Mouse (Mus musculus) right cerebral cortex, postnatal 10 days (tissue): ENCODE measurements around the gene Dnajc22.

ENCODE experiments used
- DNase-seq, 2 experiments: peaks; one replicate each; pipeline ENCODE4 v3.0.0; 2021; ENCODE audit warnings: low spot score in 2 of 2

Gene Dnajc22

GRCm38 (mm10) chr15:99115065-99115423, 22.1 kb downstream of the Dnajc22 start:
- DNase-seq, result no peak

- DNase-seq, result no peak
Measured at GRCm38 (mm10) chr15:99116539-99116938, 23.6 kb downstream of the Dnajc22 start.

- no peak for DNase-seq
Measured at GRCm38 (mm10) chr15:99120814-99121213, 27.8 kb downstream of the Dnajc22 start.

GRCm38 (mm10) chr15:99122642-99123041, 29.7 kb downstream of the Dnajc22 start:
- no peak for DNase-seq

GRCm38 (mm10) chr15:99125711-99126080, 32.7 kb downstream of the Dnajc22 start, which contains the start of gene Spats2:
Gene Spats2 (plus strand): TSS chr15:99125916.
- DNase-seq, result no peak

- DNase-seq, result peak; percentile 91 to 93
Measured at GRCm38 (mm10) chr15:99126081-99126815, 33.3 kb downstream of the Dnajc22 start.

- peak in 1 of 2 experiments; percentile 36 for DNase-seq
Measured at GRCm38 (mm10) chr15:99126816-99127365, 33.9 kb downstream of the Dnajc22 start.

- DNase-seq, result no peak
Measured at GRCm38 (mm10) chr15:99127851-99128522, 35.0 kb downstream of the Dnajc22 start.

GRCm38 (mm10) chr15:99129441-99129840, 36.5 kb downstream of the Dnajc22 start:
- DNase-seq, result no peak

- DNase-seq, result no peak
Measured at GRCm38 (mm10) chr15:99129956-99130910, 37.3 kb downstream of the Dnajc22 start.

GRCm38 (mm10) chr15:99138389-99138788, 45.4 kb downstream of the Dnajc22 start:
- DNase-seq, result no peak

GRCm38 (mm10) chr15:99139669-99140068, 46.7 kb downstream of the Dnajc22 start:
- DNase-seq, result no peak

- DNase-seq, result peak in 1 of 2 experiments; percentile 11
Measured at GRCm38 (mm10) chr15:99150516-99150915, 57.5 kb downstream of the Dnajc22 start.

- no peak for DNase-seq
Measured at GRCm38 (mm10) chr15:99151324-99151723, 58.4 kb downstream of the Dnajc22 start.

GRCm38 (mm10) chr15:99153466-99153865, 60.5 kb downstream of the Dnajc22 start:
- no peak for DNase-seq
